Mouse (Mus musculus) megakaryocyte, adult 5-6 weeks (primary cell): Measurements from ENCODE around the gene Gtf2a2. TPM values are rescaled to one million over a fixed set of nuclear protein-coding genes. Genes with fewer than 3 reads are reported as not detected.
A peak's percentile ranks its signal among the peaks of the same experiment; 100 is the strongest.
"Not testable (repeated sequence)": the region's sequence is repeated elsewhere in the genome, so short reads cannot be mapped to it uniquely, and the experiment has no call there.

ENCODE experiments used
- ATAC-seq: 2 replicates; pipeline ENCODE4 v1.8.0; 2016; ENCODE audit warnings: mild to moderate bottlenecking, inconsistent platforms; ENCODE audit not compliant: poor library complexity, severe bottlenecking
- total RNA-seq, 2 experiments: library from RNA; stranded (forward) in 1 of 2; stranded (reverse) in 1 of 2; fragments of 153-499, 151-499 nt in 1 of 2; fragments of 221-1000, 200-1000 nt in 1 of 2; gene quantifications; 2 replicates each; pipeline versions ENCODE4 v1.2.3 to v1.2.4; 2015 to 2017

Gene Gtf2a2
- total RNA-seq, 2 experiments from 2014 or later: 126 to 130 TPM

DNA sequence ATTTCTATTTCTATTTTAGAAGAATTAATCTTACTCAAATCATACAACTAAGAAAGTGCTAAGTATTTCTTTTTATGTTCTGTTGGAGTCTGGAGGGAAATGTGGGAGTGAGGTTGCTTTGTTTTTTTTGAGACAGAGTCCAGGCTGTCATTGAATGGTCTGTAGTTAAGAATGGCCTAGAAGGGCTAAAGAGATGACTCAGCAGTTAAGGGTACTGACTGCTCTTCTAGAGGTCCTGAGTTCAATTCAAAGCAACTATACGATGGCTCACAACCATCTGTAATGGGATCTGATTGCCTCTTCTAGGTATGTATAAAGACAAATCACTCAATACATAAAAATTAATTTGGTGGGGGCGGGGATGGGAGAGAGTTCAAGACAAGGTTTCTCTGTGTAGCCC lies 3.3 kb downstream of the Gtf2a2 start:
- ATAC-seq: no peak

DNA sequence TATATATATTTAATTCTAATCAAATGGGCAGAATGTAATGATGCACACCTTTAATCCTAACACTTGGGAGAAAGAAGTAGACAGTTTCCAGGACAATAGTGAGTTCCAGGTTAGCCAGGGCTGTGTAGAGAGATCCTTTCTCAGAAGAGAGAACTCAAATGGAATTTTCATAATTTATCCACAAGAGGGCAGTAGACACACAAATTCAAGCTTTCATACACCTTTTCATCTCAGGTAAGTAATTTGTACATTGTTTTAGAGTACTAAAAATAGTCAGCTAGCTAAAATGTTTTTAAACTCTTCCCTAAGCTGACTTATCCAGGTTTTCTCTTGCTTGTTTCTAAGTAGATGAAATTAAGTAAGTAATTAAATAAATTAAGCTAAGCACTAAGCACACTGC lies 6.5 kb downstream of the Gtf2a2 start:
- no peak for ATAC-seq

DNA sequence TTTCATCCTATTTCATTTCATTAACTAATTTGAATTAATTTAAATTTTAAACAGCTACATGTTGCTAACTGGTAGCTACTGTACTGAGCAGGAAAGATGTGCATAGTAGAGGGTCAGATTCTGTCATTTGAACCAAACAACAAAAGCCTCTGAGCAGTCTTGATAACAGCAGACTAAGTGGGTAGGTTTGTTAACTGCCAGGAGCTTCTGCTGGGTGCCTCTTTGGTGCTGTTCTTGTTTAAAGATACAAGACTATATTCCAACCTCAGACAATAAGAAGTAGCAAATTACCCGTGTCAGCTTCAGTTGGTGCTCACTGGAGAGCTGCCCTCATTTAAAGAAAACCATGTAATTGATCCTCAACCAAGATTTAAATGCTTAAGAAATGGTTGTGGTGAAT lies 9.3 kb downstream of the Gtf2a2 start:
- no peak for ATAC-seq

DNA sequence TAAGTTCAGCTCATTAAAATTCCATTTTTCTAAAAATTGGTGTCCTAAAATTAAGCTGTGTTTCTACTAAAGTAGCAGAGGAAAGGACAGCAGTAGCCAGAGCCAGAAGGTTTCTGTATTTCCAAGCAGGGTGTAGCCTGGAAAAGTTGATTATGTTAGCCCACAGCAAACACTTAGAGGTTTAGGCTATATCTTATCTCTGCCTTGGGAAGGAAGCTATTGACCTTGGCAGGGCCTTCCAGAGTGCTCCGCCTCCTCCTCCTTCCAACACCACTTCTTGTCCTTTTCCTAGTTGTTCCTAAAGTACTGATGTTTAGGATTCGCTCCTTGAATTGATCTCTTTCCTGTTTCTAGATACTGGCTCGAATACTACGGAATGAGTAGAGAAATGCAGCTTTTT lies 9.7 kb downstream of the Gtf2a2 start:
- ATAC-seq: no peak

DNA sequence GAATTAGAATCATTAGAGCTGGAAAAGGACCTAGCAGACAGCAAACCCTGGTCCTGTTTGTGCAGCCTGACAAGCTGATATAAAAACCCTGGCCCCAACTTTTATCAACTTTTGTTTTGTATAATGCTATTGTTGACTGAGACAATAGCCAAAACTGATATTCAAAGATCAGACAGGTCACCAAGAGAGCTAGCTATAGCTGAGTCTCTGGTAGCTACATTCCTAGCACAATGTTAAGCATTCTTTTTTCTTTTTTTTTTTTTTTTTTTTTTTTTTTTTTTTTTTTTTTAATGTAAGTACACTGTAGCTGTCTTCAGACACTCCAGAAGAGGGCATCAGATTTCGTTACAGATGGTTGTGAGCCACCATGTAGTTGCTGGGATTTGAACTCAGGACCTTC lies 11.3 kb downstream of the Gtf2a2 start:
- ATAC-seq: not testable (repeated sequence)

DNA sequence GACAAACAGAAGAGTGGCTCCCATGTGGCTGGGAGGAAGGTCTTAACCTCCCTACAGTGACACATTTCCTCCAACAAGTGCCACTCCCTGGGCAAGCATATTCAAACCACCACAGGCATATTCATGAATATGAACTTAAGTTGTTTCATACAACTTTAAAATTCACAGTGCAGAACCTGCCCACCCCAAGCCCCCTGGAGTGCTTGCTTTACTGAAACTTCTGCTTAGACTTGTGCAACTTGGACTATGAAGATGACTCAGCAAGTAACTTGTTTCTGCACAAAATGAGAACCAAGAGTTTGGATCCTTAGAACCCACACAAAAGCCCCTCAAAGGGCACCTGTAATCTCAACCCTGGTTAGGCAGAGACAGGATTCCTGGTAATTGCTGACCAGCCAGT lies 12.3 kb downstream of the Gtf2a2 start:
- peak; percentile 54 for ATAC-seq

DNA sequence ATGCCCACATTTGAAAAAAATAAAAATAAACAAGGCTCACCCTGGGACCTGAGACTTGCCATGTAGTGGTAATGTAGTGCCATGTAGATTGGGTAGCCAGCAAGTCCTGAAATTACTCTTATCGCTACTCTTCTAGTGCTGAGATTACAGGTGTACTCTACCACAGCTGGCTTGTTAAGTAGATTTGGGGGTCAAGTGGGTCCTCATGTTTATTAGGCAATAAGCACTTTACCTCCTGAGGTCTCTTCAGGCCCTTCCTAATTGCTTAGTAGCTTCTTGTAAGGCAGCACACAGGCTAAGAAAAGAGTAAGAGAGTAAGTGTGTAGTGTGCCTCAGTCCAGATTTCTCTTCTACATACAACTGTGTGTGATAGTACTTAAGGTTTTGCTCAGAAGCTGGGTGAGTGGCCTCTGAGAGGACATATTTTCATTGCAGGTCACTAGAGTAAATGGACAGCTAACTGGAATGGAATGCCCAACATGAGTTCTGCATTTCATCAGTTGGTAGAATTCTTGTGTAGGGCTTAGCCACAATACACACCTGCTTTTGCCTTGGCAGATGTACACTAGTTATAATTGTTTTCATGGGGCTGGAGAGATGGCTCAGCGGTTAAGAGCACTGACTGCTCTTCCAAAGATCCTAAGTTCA lies 13.1 kb downstream of the Gtf2a2 start:
- ATAC-seq: no peak

DNA sequence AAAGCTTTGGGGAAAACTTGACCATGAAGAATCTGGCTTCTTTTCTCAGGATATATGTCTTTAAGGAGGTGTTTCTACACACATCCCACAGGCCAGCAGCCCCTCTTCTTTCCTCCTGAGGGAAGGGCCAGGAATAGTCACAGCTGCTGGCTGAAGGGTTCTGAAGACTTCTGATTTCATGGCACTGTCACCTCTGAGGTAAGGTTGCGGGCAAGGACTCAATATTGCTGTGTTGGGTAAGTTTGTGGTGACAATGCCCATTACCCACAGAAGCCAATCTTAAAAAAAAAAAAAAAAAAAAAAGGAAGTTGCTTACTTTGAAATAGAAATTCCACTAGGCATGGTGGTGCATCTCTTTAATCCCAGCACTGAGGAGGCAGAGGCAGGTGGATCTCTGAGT lies 19.8 kb downstream of the Gtf2a2 start:
- peak; percentile 84 for ATAC-seq

DNA sequence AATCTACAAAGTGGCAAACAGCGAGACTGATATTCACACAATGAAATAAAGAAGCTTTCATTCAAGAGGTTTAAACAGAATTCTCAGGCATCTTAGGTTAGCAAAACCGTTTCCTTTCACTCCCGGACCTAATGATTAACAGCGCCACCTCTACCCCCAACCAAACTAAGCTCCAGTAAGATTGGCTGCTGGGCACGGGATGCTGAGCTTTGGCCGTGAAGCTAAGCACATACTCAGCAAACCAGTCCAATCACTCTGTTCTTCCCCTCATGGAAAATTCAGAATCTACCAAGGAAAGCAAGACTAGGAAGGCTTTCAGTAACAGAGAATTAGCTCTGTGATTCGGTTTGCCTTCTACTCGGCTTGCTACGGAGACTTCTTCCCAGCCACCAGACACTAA lies 20.7 kb downstream of the Gtf2a2 start:
- ATAC-seq: no peak

DNA sequence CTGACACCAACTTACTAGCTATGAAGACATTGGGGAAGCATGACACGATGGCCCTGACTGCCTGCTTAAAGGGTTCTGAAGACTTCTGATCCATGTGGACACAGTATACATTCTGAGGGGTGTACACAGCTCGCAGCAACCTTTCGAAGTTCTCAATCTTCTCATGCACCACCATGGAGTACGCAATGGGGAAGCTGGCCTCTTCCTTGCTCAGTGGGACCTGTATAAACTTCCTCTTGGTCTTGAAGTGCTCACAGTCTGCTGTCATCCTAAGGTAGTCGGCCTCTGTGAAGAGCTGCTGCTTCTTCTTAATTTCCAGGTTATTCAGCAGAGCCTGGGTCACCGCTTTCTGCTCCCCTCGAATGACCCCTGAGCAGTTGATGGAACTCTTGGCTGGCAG lies 22.4 kb downstream of the Gtf2a2 start:
- ATAC-seq: peak; percentile 55; the same call in 1 of the 2 replicates

DNA sequence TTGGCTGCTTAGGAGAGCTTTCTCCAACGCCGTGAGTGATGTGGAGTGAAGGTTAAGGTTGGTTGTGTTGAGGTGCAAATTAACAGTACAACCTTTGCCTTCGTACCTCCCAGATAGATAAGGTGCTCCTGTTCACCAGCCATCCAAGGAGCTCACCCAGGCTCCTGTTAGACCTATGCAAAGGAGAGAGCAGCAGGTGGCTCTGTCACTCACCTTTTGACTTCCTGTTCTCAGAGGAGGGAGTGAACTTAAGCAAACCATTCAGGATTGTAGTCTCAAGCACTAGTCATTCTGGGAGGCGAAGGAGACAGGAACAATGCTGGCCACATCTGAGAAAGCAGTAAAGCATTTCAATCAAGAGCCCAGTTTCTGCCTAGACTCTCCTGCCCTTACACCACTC lies 24.3 kb downstream of the Gtf2a2 start:
- ATAC-seq: no peak

DNA sequence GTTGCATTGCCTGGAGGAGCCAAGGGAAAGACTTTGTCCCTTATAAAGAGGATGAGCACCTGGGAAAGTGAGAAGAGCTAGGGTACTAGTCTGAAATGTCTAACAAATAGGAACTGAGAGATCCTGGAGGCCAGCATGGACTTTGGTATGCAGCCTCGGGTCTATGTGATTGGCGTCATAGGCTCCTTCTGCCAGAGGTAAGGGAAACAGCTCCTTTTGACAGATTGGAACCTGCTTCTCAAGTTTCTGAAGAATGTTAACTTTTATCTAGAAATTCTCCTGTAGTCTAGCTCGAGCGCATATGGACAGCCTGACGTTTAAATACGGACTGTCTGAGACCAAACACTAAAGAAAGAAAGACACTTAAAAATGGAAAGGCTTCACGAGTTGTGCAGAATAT lies 25.6 kb downstream of the Gtf2a2 start, which contains the start of gene Gcnt3:
TSS of gene Gcnt3 (minus strand) at position 101 of the 400 bp plus-strand sequence.
- ATAC-seq: no peak

DNA sequence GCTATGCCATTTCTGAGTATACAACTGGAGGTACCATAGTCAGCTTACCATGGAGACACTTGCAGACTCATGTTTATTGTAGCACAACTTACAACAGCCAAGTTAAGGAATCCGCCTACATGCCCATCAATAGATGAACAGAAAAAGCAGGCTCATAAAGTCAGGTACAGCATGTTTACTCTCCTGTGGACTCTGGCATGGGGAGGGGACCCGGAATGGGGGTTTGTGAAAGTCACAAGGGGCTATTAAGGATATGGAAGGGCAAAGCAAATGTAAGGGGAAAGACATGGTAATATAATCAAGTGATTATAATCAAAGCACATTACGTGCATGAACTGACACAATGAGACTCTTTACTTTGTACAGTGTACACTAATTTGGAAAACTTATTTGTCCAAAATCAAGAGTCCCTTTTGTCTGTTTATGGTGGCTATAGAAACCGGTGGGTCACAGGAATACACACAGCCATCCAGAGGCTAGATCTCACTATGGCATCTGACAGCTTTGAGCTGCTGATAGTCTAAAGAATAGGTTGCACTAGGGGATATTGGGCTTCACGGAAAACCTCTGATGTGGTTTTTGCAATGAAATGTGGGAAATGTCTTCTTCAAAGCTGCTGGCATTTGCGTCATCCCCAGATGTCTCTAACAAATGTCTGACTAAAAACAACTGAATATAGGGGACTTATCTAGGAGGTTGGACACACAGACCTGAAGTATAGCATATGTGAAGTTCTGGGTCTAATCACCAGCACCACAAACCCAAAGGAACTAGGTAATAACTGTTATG lies 27.4 kb downstream of the Gtf2a2 start:
- no peak for ATAC-seq

DNA sequence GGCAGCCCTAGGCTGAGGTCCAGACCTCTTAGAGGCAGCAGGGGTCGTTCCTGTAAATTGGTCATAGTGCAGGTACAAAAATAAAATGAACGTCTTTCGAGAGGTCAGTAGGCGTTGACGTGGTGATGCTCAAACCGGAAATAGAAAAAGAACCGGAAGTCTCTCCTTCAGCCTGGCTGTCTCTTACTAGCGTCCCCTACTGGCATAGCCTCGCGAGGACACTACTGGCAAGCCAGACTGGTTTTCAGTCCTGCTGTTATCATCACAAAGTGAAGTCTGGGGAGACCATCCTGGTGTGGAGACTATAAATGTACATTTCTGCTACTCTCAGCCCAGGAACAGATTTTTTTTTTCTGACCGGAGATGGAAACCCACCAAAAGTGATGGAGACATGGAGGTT lies 28.2 kb downstream of the Gtf2a2 start:
- no peak for ATAC-seq

DNA sequence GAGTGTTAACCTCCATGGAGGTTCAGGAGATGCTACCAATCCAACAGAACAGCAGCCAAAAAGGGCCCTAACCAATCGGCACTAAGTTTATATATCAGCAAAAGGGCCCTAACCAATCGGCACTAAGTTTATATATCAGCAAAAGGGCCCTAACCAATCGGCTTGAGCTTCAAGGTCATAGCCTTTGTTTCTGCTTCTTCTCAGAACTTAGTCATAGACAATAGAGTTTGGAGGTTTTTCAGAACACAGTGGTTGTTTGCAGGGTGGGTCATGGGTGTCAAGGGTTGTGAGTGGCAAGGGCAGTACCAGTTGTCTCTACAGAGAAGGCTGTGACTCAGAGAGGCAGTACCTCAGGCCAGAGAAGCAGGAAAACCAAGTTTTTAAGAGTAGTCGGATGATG lies 29.8 kb downstream of the Gtf2a2 start:
- ATAC-seq: no peak

DNA sequence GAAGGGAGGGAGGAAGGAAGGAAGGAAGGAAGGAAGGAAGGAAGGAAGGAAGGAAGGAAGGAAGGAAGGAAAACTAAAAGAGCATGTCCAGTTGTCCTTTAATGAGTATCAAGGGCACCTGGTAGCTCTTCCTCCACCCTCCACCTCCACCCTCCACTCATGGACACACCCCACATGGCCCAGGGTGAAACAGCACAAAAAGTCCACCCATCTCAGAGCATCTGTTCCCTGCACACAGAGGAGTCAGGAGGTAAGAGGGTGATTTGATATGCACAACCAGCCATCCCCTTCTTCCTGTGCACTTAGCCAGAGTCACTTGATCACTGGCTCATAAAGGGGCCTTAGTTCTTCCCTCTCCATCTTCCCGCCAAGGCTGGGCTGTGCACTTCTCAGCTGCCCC lies 30.6 kb downstream of the Gtf2a2 start:
- ATAC-seq: no peak

DNA sequence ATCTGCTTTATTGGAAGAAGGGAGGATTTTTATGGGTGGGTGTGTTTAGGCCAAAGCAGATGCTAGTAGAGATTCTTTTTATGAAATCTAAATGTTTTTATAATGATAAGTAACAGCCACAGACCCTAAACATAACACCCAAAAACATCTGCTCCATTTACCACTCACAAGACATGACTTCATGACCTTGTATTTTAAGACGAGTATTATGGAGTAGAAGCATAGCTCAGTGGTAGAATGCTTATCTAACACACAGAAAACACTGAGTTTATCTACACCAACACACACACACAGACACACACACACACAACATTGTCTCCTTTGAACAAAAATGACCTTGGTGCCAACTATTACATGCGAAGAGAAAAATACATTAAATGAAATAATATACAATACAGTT lies 32.5 kb downstream of the Gtf2a2 start:
- no peak for ATAC-seq

DNA sequence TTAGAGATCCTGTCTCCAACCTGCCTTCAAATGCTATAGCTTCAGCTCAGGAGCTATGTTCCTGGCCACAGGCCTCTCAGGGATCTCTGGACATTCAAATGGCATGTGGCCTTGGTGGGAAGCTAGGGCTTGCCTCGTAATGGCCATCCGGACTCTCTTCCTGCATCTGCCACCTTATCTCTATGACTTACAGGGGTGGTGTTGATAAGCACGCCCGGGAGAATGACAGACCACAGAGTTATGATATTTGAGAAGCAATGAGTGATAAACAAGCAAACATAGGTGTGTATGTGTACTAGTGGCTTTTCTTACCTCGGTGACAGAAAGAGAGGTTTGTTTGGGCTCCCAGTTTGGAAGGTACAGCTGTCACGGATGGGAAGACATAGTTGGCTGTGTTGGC lies 33.9 kb downstream of the Gtf2a2 start:
- ATAC-seq: no peak

DNA sequence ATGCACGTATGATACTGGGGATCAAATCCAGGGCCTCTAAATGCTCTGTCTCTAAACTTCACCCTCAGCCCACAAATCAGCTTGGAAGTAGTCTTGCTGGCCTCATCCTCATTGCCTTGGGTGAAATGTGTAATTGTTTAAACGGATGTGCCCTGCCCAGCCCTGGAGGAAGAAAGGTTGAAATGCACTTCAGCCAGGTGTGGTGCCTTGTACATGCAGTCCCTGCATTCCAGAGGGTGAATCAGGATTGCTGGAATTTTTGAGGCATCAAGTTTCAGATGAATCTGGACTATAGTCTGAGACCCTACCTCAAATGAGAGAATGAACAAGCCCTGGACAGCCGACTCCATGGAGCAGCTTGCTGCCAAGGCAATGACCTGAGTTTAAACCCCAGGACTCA lies 35.5 kb downstream of the Gtf2a2 start:
- ATAC-seq: no peak

DNA sequence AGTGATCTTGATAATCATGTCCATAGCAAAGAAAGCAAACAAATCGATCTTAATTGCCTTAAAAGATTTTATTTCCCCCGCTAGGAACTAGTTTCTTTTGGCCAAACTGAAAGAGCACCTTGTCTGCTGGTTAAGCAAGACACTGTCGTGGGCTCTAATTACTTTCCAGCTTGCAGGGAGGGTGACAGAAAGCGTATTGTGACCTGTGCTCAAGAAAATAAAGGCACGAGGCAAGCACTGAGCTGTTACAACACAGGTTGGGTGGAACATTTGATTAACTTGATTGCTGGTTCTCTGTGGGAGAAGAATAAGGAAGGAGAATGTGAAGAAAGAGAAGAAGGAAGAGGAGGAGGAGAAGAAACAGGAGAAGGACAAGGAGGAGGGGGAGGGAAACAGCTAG lies 35.9 kb downstream of the Gtf2a2 start:
- no peak for ATAC-seq

DNA sequence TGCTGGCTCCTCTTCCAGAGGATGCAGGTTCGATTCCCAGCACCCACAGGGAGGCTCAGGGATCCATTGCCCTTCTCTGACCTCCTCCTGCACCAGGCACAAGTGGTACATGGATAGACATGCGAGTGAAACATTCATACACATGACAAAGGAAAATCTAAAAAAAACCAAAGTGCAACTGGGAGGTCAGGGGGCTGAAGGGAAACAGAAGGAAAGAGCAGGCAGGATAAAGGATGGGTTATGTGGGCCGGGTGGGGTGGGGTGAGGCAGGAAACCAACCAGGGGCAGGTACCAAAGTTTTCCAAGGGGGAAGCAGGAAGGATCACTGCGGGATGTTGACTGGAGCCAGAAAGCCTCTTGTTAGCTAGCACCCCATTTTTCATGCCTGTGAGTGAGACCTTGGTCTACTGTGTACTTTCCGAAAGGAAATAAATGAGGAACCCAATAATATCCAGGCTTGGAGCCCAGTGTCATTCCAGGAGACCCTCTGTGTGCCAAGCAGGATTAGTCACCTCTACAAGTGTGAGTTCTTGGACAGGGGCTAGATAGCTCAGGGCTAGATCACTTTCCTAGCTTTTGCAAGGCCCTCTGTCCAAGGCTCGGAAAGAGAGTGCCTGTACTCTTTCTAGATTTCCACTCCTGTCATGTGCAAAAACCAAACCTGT lies 36.5 kb downstream of the Gtf2a2 start:
- ATAC-seq: no peak

DNA sequence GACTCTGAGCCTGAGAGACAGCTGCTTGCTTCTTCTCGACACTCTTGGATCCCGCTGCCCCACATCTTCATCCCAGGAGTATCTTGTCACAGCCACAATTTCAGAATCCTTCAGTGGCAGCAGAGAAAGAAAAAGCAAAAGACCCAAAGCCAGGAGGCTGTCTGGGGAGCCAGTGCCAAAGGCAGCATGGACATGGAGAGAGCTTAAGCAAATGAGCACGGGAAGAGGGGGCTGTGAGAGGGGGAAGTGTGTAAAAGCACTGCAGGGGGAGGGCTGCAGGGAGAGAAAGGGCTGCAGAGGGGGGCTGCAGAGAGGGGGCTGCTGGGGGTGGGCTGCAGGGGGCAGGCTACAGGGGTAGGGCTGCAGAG lies 37.0 kb downstream of the Gtf2a2 start:
- no peak for ATAC-seq
